Mouse (Mus musculus) mouse trophoblast stem cell (cell line): ENCODE data around the gene Gpd1l.
"Not testable (repeated sequence)": the region's sequence is repeated elsewhere in the genome, so short reads cannot be mapped to it uniquely, and the experiment has no call there.

ENCODE experiments used
- in situ Hi-C, 2 experiments: fragments of 300-500 bp; cut with MseI, MboI; formaldehyde crosslinking; loops; 2 replicates in 1 of 2; 3 replicates in 1 of 2; pipeline ENCODE4 v1.15.1; 2025

Gpd1l gene

GRCm38 (mm10) chr9:114933723-114934171 is at the start of gene Gpd1l:
Gene Gpd1l (minus strand): TSS chr9:114933987.
- in situ Hi-C loops = no loop called here

DNA sequence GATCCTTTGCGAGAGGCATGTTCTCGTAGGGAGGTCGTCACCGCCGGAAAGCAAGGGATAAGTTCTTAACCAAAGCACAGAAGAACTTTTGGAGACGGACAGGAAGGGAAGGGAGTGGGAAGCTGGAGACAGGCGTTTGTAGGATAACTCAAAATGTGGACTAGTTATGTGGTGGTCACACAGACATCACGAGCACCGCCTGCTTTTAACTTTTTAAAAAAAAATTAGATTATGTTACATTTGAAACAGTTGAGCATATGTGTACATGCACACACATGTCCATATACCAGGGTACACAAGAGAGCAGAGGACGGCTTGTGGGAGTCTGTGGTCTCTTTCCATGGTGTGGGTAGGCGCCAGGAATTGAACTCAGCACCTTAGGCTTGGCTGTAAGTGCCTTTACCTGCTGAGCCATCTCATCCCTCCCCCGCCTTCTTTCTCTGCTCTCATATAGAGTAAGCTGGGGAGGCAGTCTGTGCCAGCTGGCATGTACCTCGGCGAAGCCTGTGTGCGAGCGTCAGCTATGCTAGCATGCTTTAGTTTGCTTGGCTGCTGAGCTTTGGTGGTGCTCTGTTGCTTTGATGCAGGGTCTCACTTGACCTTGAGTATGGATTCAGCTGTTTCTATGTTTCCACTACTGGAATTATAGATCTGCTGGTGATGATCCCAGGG is 49.0 kb upstream of the Gpd1l start, which contains the start of gene Rps27rt:
Rps27rt (minus strand) TSS at position 51 of the 672 bp plus-strand sequence.
- in situ Hi-C loops = no loop called here

GRCm38 (mm10) chr9:114979969-114980368 is 46.2 kb upstream of the Gpd1l start:
- in situ Hi-C loops = no loop called here

GRCm38 (mm10) chr9:114978281-114979111 is 44.7 kb upstream of the Gpd1l start, which contains the start of gene Osbpl10:
Gene Osbpl10 (plus strand): TSS chr9:114978569.
- in situ Hi-C loops = no loop called here

DNA sequence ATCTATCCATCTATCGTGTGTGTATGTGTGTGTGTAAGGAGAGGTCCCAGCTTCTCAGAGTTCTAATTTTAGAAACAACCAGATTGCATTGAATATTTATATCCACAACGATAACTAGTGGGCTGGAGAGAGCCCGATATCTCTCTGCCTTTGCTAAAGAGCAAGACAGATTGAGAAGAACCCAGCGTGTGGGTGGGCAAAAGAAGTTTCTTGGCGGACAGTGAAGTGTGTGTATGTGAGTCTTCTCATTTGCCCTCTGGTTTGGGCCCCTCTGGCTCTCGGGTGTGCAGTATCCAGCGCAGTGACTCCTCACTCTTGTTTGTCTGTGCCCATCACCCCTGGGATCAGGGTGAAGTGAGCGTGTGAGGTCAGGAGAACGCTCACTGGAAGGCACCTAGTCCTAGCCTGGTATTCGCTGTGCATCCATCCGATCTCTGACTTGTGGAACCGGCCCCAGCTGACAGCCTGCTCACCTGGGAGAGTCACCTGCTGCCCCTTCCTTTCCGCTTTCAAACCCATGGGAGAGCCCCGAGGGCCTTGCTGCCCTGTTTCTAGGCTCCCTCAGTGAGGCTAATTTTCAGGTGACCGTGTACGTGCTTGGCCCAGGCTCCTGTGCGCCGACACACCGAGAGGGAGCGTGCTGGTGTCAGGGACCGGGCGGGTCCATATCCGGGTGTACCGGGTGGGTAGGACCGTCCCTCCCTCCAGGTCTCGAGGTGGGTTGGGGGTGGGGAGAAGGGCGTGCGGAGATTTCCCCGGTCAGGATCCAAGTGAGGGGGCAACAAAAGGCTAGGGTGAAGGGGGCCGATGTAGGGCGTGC is 43.9 kb upstream of the Gpd1l start:
- in situ Hi-C loops = no loop called here

DNA sequence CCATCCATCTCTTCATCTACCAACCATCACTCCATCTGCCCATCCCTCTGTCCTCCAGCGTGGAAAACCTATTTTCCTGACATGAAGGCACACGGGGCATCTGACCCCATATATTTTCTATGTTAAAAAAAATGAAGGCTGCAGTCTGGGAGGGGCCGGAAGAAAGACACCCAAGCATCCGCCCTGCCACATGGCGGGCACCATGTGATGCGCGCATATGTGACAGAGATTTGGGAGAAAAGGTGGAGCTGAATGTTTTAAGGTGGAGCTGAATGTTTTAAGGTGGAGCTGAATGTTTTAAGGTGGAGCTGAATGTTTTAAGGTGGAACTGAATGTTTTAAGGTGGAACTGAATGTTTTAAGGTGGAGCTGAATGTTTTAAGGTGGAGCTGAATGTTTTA is 32.5 kb upstream of the Gpd1l start:
- in situ Hi-C loops = not testable (repeated sequence)

- in situ Hi-C loops = no loop called here
Measured at GRCm38 (mm10) chr9:114964093-114964492, 30.3 kb upstream of the Gpd1l start.

- in situ Hi-C loops = no loop called here
Measured at GRCm38 (mm10) chr9:114960844-114961243, 27.1 kb upstream of the Gpd1l start.

- in situ Hi-C loops = no loop called here
Measured at GRCm38 (mm10) chr9:114960043-114960789, 26.4 kb upstream of the Gpd1l start.

- in situ Hi-C loops = no loop called here
Measured at GRCm38 (mm10) chr9:114956945-114957344, 23.2 kb upstream of the Gpd1l start.

GRCm38 (mm10) chr9:114955340-114955739 is 21.6 kb upstream of the Gpd1l start:
- in situ Hi-C loops = no loop called here

DNA sequence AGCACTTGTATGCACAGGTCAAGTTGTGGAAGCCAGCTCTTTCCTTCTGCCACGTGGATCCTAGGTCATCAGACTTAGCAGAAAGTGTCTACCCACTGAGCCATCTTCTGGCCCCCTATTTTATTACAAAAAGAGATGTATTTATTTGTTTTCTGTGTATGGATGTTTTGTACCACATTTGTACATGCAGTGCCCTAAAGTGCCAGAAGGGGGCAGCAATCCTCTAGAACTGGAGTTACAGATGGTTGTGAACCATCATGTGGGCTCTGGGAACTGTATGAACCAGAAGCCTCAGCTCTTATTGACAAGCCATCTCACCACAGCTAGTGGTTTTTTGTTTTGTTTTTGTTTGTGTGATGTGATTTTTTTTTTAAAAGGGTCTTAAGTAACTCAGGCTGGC is 19.1 kb upstream of the Gpd1l start:
- in situ Hi-C loops = no loop called here

DNA sequence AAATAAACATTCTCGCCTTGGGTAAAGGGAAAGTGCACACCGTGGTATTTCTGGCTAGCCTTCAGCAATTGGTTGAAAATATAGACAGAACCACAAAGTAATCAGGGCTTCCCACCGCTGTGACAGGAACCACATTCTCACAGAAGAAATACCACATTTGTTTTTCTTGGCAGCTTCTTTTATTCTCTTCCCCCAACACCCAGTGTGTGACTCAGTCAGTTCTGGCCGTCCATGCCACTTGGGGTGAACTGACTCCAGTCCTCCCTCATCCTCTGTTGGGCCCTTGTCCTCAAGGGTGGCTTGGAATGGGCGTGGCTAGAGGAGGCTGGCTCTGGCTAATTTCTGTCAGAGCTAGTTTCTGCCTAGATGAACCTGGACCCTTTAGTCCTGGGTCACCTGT is 14.6 kb upstream of the Gpd1l start:
- in situ Hi-C loops = no loop called here

- in situ Hi-C loops = no loop called here
Measured at GRCm38 (mm10) chr9:114945576-114945975, 11.8 kb upstream of the Gpd1l start.

- in situ Hi-C loops = no loop called here
Measured at GRCm38 (mm10) chr9:114944642-114945041, 10.9 kb upstream of the Gpd1l start.

- in situ Hi-C loops = no loop called here
Measured at GRCm38 (mm10) chr9:114936687-114937086, 2.9 kb upstream of the Gpd1l start.

- in situ Hi-C loops = no loop called here
Measured at GRCm38 (mm10) chr9:114935321-114935720, 1.5 kb upstream of the Gpd1l start.

GRCm38 (mm10) chr9:114934231-114934630 is 444 bp upstream of the Gpd1l start:
- in situ Hi-C loops = no loop called here

- in situ Hi-C loops = no loop called here
Measured at GRCm38 (mm10) chr9:114933037-114933722, 607 bp downstream of the Gpd1l start.

DNA sequence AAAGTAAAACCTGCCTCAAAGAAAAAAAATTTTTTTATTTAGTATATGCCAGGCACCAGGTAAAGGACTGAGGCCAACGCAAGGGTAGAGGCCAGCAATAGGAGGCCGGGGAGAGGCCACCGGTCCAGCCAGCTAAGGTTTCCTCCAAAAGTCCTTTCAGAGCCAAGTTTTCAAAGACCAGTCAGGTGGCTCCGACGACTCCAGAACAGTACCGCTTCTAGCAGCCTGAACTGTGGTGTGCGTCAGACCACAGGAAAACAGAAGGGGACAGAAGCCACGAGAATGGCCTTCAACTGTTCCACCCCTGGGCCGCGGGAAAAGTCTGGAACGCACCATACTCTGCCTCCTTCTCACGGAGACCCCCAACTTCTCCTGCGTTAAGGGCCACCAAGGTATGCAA is 1.2 kb downstream of the Gpd1l start:
- in situ Hi-C loops = no loop called here
